Mouse (Mus musculus): ENCODE data around the gene Btbd35f30. TPM values are rescaled to one million over a fixed set of nuclear protein-coding genes. Genes with fewer than 3 reads are reported as not detected.
"Not testable (repeated sequence)": the region's sequence is repeated elsewhere in the genome, so short reads cannot be mapped to it uniquely, and the experiment has no call there.

The Btbd35f30 gene
- not detected for total RNA-seq (2021)

- DNase-seq (ENCODE audit: extremely low spot score in 1 of 2, low spot score in 2 of 2) = not testable (repeated sequence)
Observed at GRCm38 (mm10) chrX:32894325-32894724, at the start of gene Btbd35f30. Gene Btbd35f30, plus strand, starts transcription at chrX:32894625.

DNA sequence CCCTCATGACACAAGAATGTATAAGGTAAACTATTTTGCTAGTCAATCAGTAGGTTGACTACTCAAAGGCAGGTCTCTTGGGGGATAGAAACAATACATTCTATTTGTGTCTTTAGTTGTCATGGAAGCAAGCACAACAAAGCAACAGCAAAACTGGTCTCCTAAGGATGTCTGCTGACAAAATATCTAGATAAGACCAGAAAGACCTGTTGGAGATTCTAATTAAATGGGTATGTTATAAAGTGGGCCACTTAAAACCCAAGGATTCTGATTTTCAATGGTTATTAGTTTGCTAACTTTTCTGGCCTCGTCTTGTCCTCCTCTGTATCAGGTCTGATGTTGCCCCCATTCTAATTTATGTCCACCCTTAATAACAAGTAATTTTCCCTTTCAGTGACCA lies 47.0 kb downstream of the Btbd35f30 start, which contains the start of gene Gm21789:
Gm21789 (plus strand) TSS at position 301 of the 400 bp plus-strand sequence.
- DNase-seq (ENCODE audit: extremely low spot score in 1 of 2, low spot score in 2 of 2); intact Hi-C loops (cut with DNase I): not testable (repeated sequence)

More at GRCm38 (mm10) chrX:32894325-32894724, at the start of gene Btbd35f30:
- intact Hi-C loops (cut with DNase I) = not testable (repeated sequence)

Other genes with a start within 250 kb of the Btbd35f30 start
- not detected for gene Gm5926, start 243.9 kb upstream of the Btbd35f30 start, total RNA-seq (2021)
- gene Btbd35f21, start 168.5 kb upstream of the Btbd35f30 start, total RNA-seq (2021) = not detected
- not detected for gene Gm21789, start 47.1 kb downstream of the Btbd35f30 start, total RNA-seq (2021)
- gene Btbd35f5, start 79.3 kb downstream of the Btbd35f30 start, total RNA-seq (2021) = not detected

Measured in left cerebral cortex, postnatal 10 days (tissue).